Mouse (Mus musculus): Measurements from ENCODE around the gene Utf1. TPM values are rescaled to one million over a fixed set of nuclear protein-coding genes. Genes with fewer than 3 reads are reported as not detected.

Gene Utf1
- polyA plus RNA-seq, 1 experiment from 2014 or later, result not detected

- H3K36me3 ChIP-seq, result no peaks in the 10 kb centered on the region
- peaks cover 59% of the 10 kb centered on the region for H3K27me3 ChIP-seq (ENCODE audit: insufficient read depth, poor library complexity, severe bottlenecking)
- WGBS, result 59% methylated on average over 11 of the region's 11 CpGs
- H3K27ac ChIP-seq, result peak overlapping the region; percentile 13; the same call in 1 of the 2 replicates
- no peak overlapping the region for H3K4me3 ChIP-seq
- H3K4me1 ChIP-seq (replicated peaks), result peaks cover 41% of the 10 kb centered on the region
- DNase-seq (ENCODE audit: low spot score), result no peak
- H3K9me3 ChIP-seq, result no peaks in the 10 kb centered on the region
Observed at GRCm38 (mm10) chr7:139910204-139910835, 33.3 kb upstream of the Utf1 start.

DNA sequence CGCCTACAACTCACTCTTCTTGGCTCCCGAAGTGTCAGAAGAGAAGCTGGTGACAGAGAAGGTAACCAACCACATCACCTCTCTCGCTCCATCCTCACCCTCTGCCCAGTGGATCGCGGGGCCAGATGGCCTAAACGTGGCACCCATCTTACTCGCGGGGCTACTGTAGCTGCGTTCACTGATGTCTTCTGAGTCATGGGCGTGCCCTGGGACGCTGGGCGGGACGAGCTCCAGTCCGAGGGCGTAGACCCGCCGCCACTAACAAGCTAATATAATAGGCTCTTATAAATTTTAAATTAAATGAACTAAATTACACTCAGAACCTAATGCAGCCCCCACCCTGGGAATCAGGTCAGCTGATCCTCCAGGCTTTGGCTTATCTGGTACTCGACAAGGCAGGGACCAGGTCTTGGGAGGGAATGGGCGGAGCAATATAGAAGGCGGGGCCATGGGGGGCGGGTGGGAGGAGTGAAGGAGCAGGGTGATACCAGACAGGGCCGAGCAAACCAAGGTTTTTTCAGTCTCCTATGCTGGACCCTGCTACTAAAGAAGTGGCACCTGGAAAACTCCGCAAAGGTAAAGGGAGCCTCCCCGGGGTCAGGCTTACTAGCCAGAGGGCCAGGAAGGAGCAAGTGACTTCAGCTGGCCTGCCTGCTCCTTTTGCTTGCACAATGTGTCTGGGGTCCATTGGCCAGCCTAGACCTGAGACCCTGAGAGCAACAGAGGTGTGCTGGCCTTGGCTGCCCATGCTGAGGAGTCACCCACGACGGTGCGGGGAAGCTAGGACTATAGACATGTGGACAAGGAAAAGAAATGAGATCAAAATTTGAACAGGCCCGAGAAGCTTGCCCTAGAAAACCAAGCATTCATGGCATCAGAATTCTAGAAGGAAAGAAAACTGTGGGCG lies 29.2 kb upstream of the Utf1 start:
- Histone ChIP-seq H3K27ac (no peak overlapping the region), H3K4me1 (replicated peaks) (peaks cover 31% of the 10 kb centered on the region), H3K9me3 (no peaks in the 10 kb centered on the region), H3K4me3 (peak overlapping the region; percentile 49), H3K27me3 (ENCODE audit: insufficient read depth, poor library complexity, severe bottlenecking) (peaks cover 70% of the 10 kb centered on the region), H3K36me3 (no peaks in the 10 kb centered on the region)
- 9% methylated on average over 29 of the region's 29 CpGs for WGBS
- peak; percentile 42 for DNase-seq (ENCODE audit: low spot score)

- Histone ChIP-seq H3K36me3 (no peaks in the 10 kb centered on the region), H3K27ac (0 out of 2 replicates have a peak overlapping the region, but pooled peaks have one; percentile 26), H3K4me3 (peak overlapping the region; percentile 27; the same call in 1 of the 2 replicates), H3K4me1 (replicated peaks) (peaks cover 23% of the 10 kb centered on the region), H3K27me3 (ENCODE audit: insufficient read depth, poor library complexity, severe bottlenecking) (peaks cover 71% of the 10 kb centered on the region), H3K9me3 (no peaks in the 10 kb centered on the region)
- DNase-seq (ENCODE audit: low spot score), result no peak
- WGBS, result 8% methylated on average over 14 of the region's 14 CpGs
Observed at GRCm38 (mm10) chr7:139915646-139916257, 27.8 kb upstream of the Utf1 start.

DNA sequence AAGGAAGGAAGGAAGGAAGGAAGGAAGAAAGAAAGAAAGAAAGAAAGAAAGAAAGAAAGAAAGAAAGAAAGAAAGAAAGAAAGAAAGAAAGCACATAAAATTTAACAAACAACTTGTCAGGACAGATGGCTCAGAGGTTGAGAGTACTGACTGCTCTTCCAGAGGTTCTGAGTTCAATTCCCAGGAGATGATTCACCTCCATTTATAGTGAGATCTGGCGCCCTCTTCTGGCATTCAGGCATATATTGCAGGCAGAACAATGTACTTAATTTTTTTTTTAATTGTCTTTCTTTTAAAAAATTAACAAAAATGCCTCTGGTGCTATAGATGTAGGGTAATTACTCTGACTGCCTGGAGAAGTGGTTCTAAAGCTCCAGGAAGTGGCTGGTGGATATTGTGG lies 27.2 kb upstream of the Utf1 start:
- no peak overlapping the region for H3K4me3 ChIP-seq
- H3K27ac ChIP-seq, result no peak overlapping the region
- peaks cover 23% of the 10 kb centered on the region for H3K4me1 ChIP-seq (replicated peaks)
- H3K9me3 ChIP-seq, result no peaks in the 10 kb centered on the region
- 0% methylated on average over 1 of the region's 1 CpGs for WGBS
- no peaks in the 10 kb centered on the region for H3K36me3 ChIP-seq
- H3K27me3 ChIP-seq (ENCODE audit: insufficient read depth, poor library complexity, severe bottlenecking), result peaks cover 71% of the 10 kb centered on the region
- DNase-seq (ENCODE audit: low spot score), result no peak

DNA sequence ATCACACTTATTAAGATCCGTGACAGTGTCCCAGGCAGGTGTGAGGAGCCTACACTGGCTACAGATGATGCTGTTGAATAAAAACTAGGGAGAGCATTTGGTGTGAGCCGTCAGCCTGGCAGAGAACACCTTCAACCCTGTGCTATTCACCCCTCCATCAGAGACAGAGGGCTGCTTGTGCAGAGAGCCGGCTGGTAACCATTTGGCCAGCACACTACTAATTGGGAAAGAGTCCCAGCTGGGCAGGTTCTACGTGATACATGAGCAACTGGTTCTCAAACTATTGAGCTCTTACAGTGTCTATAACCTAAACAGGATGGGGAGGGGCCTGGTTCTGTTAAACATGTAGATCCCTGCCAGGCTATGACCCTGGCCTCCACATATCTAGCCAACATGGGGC lies 25.3 kb upstream of the Utf1 start:
- no peak for DNase-seq (ENCODE audit: low spot score)
- Histone ChIP-seq H3K27me3 (ENCODE audit: insufficient read depth, poor library complexity, severe bottlenecking) (peaks cover 52% of the 10 kb centered on the region), H3K36me3 (no peaks in the 10 kb centered on the region), H3K27ac (no peak overlapping the region), H3K4me3 (no peak overlapping the region), H3K4me1 (replicated peaks) (peaks cover 23% of the 10 kb centered on the region), H3K9me3 (no peaks in the 10 kb centered on the region)
- 78% methylated on average over 4 of the region's 4 CpGs for WGBS

DNA sequence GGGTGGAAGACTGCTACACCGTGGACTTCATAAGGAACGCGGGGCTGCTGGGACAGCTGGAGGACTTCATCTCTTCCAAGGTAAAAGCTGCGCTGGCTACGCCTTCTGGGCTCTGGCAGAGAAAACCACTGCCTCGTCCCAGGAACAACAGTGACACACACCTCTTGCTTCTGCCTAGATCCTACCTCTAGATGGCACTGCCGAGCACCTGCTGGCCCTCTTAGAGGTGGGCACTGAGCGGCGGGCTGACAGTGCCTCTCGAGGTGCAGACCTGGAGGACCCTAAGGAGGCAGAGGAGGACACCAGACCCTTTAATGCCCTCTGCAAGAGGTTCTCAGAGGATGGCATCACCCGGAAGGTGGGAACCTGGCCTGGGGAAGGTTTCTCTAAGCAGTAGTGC lies 12.9 kb upstream of the Utf1 start:
- Histone ChIP-seq H3K4me3 (no peak overlapping the region), H3K36me3 (no peaks in the 10 kb centered on the region), H3K27me3 (ENCODE audit: insufficient read depth, poor library complexity, severe bottlenecking) (peaks cover 17% of the 10 kb centered on the region; the same call in 1 of the 2 replicates), H3K9me3 (no peaks in the 10 kb centered on the region), H3K4me1 (replicated peaks) (peaks cover 3% of the 10 kb centered on the region; the same call in 1 of the 2 replicates), H3K27ac (no peak overlapping the region)
- peak; percentile 51 for DNase-seq (ENCODE audit: low spot score)
- WGBS, result 22% methylated on average over 11 of the region's 11 CpGs

GRCm38 (mm10) chr7:139936705-139937104 lies 6.9 kb upstream of the Utf1 start:
- peaks cover 36% of the 10 kb centered on the region for H3K27me3 ChIP-seq (ENCODE audit: insufficient read depth, poor library complexity, severe bottlenecking)
- DNase-seq (ENCODE audit: low spot score), result no peak
- H3K4me3 ChIP-seq, result no peak overlapping the region
- H3K36me3 ChIP-seq, result no peaks in the 10 kb centered on the region
- 85% methylated on average over 10 of the region's 10 CpGs for WGBS
- H3K9me3 ChIP-seq, result no peaks in the 10 kb centered on the region
- no peaks in the 10 kb centered on the region for H3K4me1 ChIP-seq (replicated peaks)
- H3K27ac ChIP-seq, result no peak overlapping the region

- Histone ChIP-seq H3K36me3 (no peaks in the 10 kb centered on the region), H3K27ac (no peak overlapping the region), H3K9me3 (no peaks in the 10 kb centered on the region), H3K4me3 (no peak overlapping the region), H3K27me3 (ENCODE audit: insufficient read depth, poor library complexity, severe bottlenecking) (peaks cover 37% of the 10 kb centered on the region), H3K4me1 (replicated peaks) (no peaks in the 10 kb centered on the region)
- WGBS, result 77% methylated on average over 3 of the region's 3 CpGs
- DNase-seq (ENCODE audit: low spot score), result no peak
Observed at GRCm38 (mm10) chr7:139937138-139937537, 6.5 kb upstream of the Utf1 start.

DNA sequence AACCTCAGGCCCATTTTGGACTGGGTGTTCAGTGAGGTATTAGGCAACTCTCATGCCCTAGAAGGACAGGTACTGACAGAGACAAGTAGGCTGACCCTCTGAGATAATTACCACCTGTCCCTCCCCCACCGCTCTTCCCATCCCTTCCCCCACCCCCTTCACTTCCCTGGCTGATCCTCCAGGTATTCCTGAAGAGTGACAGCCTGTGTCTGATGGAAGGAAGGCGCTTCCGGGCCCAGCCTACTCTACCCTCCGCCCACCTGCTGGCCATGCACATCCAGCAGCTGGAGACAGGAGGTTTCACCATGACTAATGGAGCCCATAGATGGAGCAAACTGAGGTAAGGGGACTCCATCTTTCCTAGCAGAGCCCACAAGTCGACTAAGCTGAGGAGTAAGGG lies 5.8 kb upstream of the Utf1 start:
- Histone ChIP-seq H3K27ac (no peak overlapping the region), H3K4me1 (replicated peaks) (no peaks in the 10 kb centered on the region), H3K4me3 (no peak overlapping the region), H3K27me3 (ENCODE audit: insufficient read depth, poor library complexity, severe bottlenecking) (peaks cover 43% of the 10 kb centered on the region), H3K36me3 (no peaks in the 10 kb centered on the region), H3K9me3 (no peaks in the 10 kb centered on the region)
- DNase-seq (ENCODE audit: low spot score), result no peak
- 67% methylated on average over 5 of the region's 5 CpGs for WGBS

- 67% methylated on average over 16 of the region's 16 CpGs for WGBS
Observed at GRCm38 (mm10) chr7:139940476-139941209, 2.9 kb upstream of the Utf1 start.

GRCm38 (mm10) chr7:139944291-139945240 lies 977 bp downstream of the Utf1 start:
- peak overlapping the region; percentile 45 for H3K4me3 ChIP-seq
- H3K27ac ChIP-seq, result no peak overlapping the region
- no peaks in the 10 kb centered on the region for H3K9me3 ChIP-seq
- WGBS, result 2% methylated on average over 68 of the region's 68 CpGs
- H3K27me3 ChIP-seq (ENCODE audit: insufficient read depth, poor library complexity, severe bottlenecking), result peaks cover 100% of the 10 kb centered on the region
- peaks cover 16% of the 10 kb centered on the region for H3K4me1 ChIP-seq (replicated peaks)
- DNase-seq (ENCODE audit: low spot score), result peak; percentile 45
- no peaks in the 10 kb centered on the region for H3K36me3 ChIP-seq

More at GRCm38 (mm10) chr7:139940476-139941209, 2.9 kb upstream of the Utf1 start:
- H3K27ac ChIP-seq, result no peak overlapping the region
- H3K9me3 ChIP-seq, result no peaks in the 10 kb centered on the region
- H3K4me3 ChIP-seq, result no peak overlapping the region
- peaks cover 14% of the 10 kb centered on the region for H3K4me1 ChIP-seq (replicated peaks)
- H3K36me3 ChIP-seq, result no peaks in the 10 kb centered on the region
- H3K27me3 ChIP-seq (ENCODE audit: insufficient read depth, poor library complexity, severe bottlenecking), result peaks cover 72% of the 10 kb centered on the region
- no peak for DNase-seq (ENCODE audit: low spot score)

All from hindbrain, embryonic 10.5 days (tissue).